In genomic region chr15:98475382-98475781, GRCm38 (mm10) we compare ENCODE assay signal across 10 mouse cellular contexts. TPM values are rescaled to one million over a fixed set of nuclear protein-coding genes. Genes with fewer than 3 reads are reported as not detected.
DNase-seq lines count a peak whose midpoint lies in the region; ATAC-seq and TF ChIP-seq lines count a peak whose summit lies in the region.
"Had no signal": no experiment of that assay in that cellular context is flagged by ENCODE, and none has a peak within 500 bp of the region (broad histone marks: within the 10 kb centered on the region; RNA-seq: fewer than 3 reads in every experiment).

No protein-coding gene starts in this region.

- TF ChIP-seq EP300 in liver, embryonic 14.5 days (IDR thresholded peaks at IDR 0.05; ENCODE audit: low read depth), result no peak

- no peak overlapping the region for H3K4me2 ChIP-seq in liver, embryonic 11.5 days
- H3K4me2 ChIP-seq in liver, embryonic 14.5 days (ENCODE audit: low read depth), result no peak overlapping the region

- no peak overlapping the region for H3K4me3 ChIP-seq in liver, embryonic 11.5 days (ENCODE audit: low read depth, low read length)
- H3K4me3 ChIP-seq in liver, embryonic 14.5 days (ENCODE audit: insufficient read depth in 1 of 2, low read depth in 2 of 2, low read length in 2 of 2), result no peak overlapping the region
- H3K4me3 ChIP-seq in spleen, adult 2 months (ENCODE audit: extremely low read depth, insufficient read depth, insufficient read length), result no peak overlapping the region

- no peaks in the 10 kb centered on the region for H3K4me1 ChIP-seq in liver, embryonic 11.5 days (replicated peaks; ENCODE audit: control insufficient read depth, insufficient read depth, low read length)
- no peaks in the 10 kb centered on the region for H3K4me1 ChIP-seq in liver, embryonic 14.5 days (replicated peaks; ENCODE audit: control insufficient read depth in 2 of 2, insufficient read depth in 2 of 2, low read length in 1 of 2)
- H3K4me1 ChIP-seq in spleen, adult 2 months (ENCODE audit: control insufficient read depth, insufficient read depth, insufficient read length), result no peaks in the 10 kb centered on the region; the same call in 1 of the 2 replicates

- no peaks in the 10 kb centered on the region for H3K9me3 ChIP-seq in liver, embryonic 11.5 days (ENCODE audit: control insufficient read depth, low read length)
- H3K9me3 ChIP-seq in liver, embryonic 14.5 days (ENCODE audit: control insufficient read depth, low read length), result no peaks in the 10 kb centered on the region

- WGBS in liver, embryonic 11.5 days, result 49% methylated on average over 10 of the region's 10 CpGs
- WGBS in liver, embryonic 14.5 days (ENCODE audit: insufficient replicate concordance), result 40% methylated on average over 10 of the region's 10 CpGs
- WGBS in spleen, adult 2 months, result 48% methylated on average over 10 of the region's 10 CpGs

- H3K27me3 ChIP-seq in liver, embryonic 11.5 days (replicated peaks; ENCODE audit: control insufficient read depth, insufficient read depth, low read length), result 0 out of 2 replicates have a peak, but pooled peaks cover 5% of the 10 kb centered on the region
- no peaks in the 10 kb centered on the region for H3K27me3 ChIP-seq in liver, embryonic 14.5 days (ENCODE audit: control insufficient read depth, insufficient read depth, low read length)
- H3K27me3 ChIP-seq in spleen, adult 2 months (ENCODE audit: control insufficient read depth, insufficient read depth, low read length), result no peaks in the 10 kb centered on the region

- no peak overlapping the region for H3K9ac ChIP-seq in liver, embryonic 11.5 days (ENCODE audit: low read depth, low read length)
- no peak overlapping the region for H3K9ac ChIP-seq in liver, embryonic 14.5 days (replicated peaks)

- no peak for TF ChIP-seq POLR2A in spleen, adult 2 months (IDR thresholded peaks at IDR 0.05; ENCODE audit: low read depth, low read length)

- H3K36me3 ChIP-seq in liver, embryonic 11.5 days (ENCODE audit: control insufficient read depth, insufficient read depth, low read length), result no peaks in the 10 kb centered on the region
- H3K36me3 ChIP-seq in liver, embryonic 14.5 days (replicated peaks; ENCODE audit: control insufficient read depth, insufficient read depth, low read depth), result no peaks in the 10 kb centered on the region
- no peaks in the 10 kb centered on the region for H3K36me3 ChIP-seq in spleen, adult 2 months (ENCODE audit: control insufficient read depth, insufficient read depth, low read length)

- peak; percentile 67 for DNase-seq in CD4-positive, CD25-positive, alpha-beta regulatory T cell, adult 2 months (ENCODE audit: low read depth, low spot score)
- peak; percentile 38 for DNase-seq in liver
- no peak for DNase-seq in liver, embryonic 11.5 days (ENCODE audit: low spot score)
- peak; percentile 7 for DNase-seq in adrenal gland, adult 8-10 months
- DNase-seq in embryo, embryonic 10.5 days (ENCODE audit: low spot score), result peak; percentile 68
- peak in 1 of 3 experiments; percentile 14 for DNase-seq in liver, embryonic 14.5 days (ENCODE audit: low read depth in 3 of 3, low spot score in 3 of 3)
- peak in 1 of 2 experiments; percentile 61 for DNase-seq in spleen, adult 2 months (ENCODE audit: low read depth in 1 of 2, low spot score in 2 of 2)

- TF ChIP-seq CTCF in liver, embryonic 14.5 days (IDR thresholded peaks at IDR 0.05; ENCODE audit: low read depth), result peak; percentile 72
- TF ChIP-seq CTCF in spleen, adult 2 months (IDR thresholded peaks at IDR 0.05; ENCODE audit: extremely low read depth, insufficient read depth, insufficient read length, insufficient replicate concordance), result peak; percentile 35; the same call in 1 of the 2 replicates

- no peak for ATAC-seq in CD4-positive, CD25-positive, alpha-beta regulatory T cell, adult 4 months
- no peak for ATAC-seq in liver, embryonic 11.5 days (replicated peaks; ENCODE audit: low FRiP score)
- ATAC-seq in liver, embryonic 14.5 days (ENCODE audit: insufficient read depth), result no peak

- H3K27ac ChIP-seq in liver, embryonic 11.5 days (ENCODE audit: low read depth, low read length), result no peak overlapping the region
- H3K27ac ChIP-seq in liver, embryonic 14.5 days, result no peak overlapping the region
- no peak overlapping the region for H3K27ac ChIP-seq in spleen, adult 2 months (ENCODE audit: insufficient read depth, low read length)

RNA-seq across cellular contexts. Expression of gene OR5BS1P, which starts 5.7 kb away (rescaled TPM):
- polyA plus RNA-seq in CD4-positive, CD25-positive, alpha-beta regulatory T cell, adult 4 months (2017; shearing (Covaris generic)), result not detected
- not detected in 2 replicates for polyA plus RNA-seq in liver, embryonic 11.5 days (2014; fragmentation: Nextera tagmentation; extraction: Ambion mirVana)
- total RNA-seq in adrenal gland, adult 8-10 months (2022), result not detected
- not detected in 2 replicates for polyA plus RNA-seq in liver, embryonic 14.5 days (2012; rRNA removed)
- not detected in 2 replicates for polyA plus RNA-seq in liver, embryonic 14.5 days (2014; fragmentation: Nextera tagmentation; extraction: Ambion mirVana)
- polyA plus RNA-seq in spleen, adult 2 months (2012; rRNA removed), result not detected in 2 replicates
- total RNA-seq: gastrocnemius, postnatal 4 days had no signal
- polyA plus RNA-seq: liver, embryonic 16.5 days had no signal

RNA-seq across cellular contexts. Expression of gene Lalba, which starts 7.1 kb away (rescaled TPM):
- under 1 TPM in 1 of 2 experiments, not detected in 1; 0.56 TPM for polyA plus RNA-seq in CD4-positive, CD25-positive, alpha-beta regulatory T cell, adult 4 months (2017; shearing (Covaris generic))
- polyA plus RNA-seq in liver, embryonic 11.5 days (2014; fragmentation: Nextera tagmentation; extraction: Ambion mirVana), result not detected in 2 replicates
- not detected for total RNA-seq in adrenal gland, adult 8-10 months (2022)
- polyA plus RNA-seq in liver, embryonic 14.5 days (2012; rRNA removed), result not detected in 2 replicates
- not detected in 2 replicates for polyA plus RNA-seq in liver, embryonic 14.5 days (2014; fragmentation: Nextera tagmentation; extraction: Ambion mirVana)
- polyA plus RNA-seq in spleen, adult 2 months (2012; rRNA removed), result not detected in 2 replicates
- total RNA-seq: gastrocnemius, postnatal 4 days had no signal
- polyA plus RNA-seq: liver, embryonic 16.5 days had no signal

RNA-seq across cellular contexts. Expression of gene Olfr279, which starts 16.8 kb away (rescaled TPM):
- polyA plus RNA-seq in CD4-positive, CD25-positive, alpha-beta regulatory T cell, adult 4 months (2017; shearing (Covaris generic)), result not detected
- not detected in 2 replicates for polyA plus RNA-seq in liver, embryonic 11.5 days (2014; fragmentation: Nextera tagmentation; extraction: Ambion mirVana)
- not detected for total RNA-seq in adrenal gland, adult 8-10 months (2022)
- not detected in 2 replicates for polyA plus RNA-seq in liver, embryonic 14.5 days (2012; rRNA removed)
- polyA plus RNA-seq in liver, embryonic 14.5 days (2014; fragmentation: Nextera tagmentation; extraction: Ambion mirVana), result not detected in 2 replicates
- not detected in 2 replicates for polyA plus RNA-seq in spleen, adult 2 months (2012; rRNA removed)
- total RNA-seq: gastrocnemius, postnatal 4 days had no signal
- polyA plus RNA-seq: liver, embryonic 16.5 days had no signal

RNA-seq across cellular contexts. Expression of gene Olfr281, which starts 23.0 kb away (rescaled TPM):
- not detected for polyA plus RNA-seq in CD4-positive, CD25-positive, alpha-beta regulatory T cell, adult 4 months (2017; shearing (Covaris generic))
- polyA plus RNA-seq in liver, embryonic 11.5 days (2014; fragmentation: Nextera tagmentation; extraction: Ambion mirVana), result not detected in 2 replicates
- not detected for total RNA-seq in adrenal gland, adult 8-10 months (2022)
- polyA plus RNA-seq in liver, embryonic 14.5 days (2012; rRNA removed), result not detected in 2 replicates
- polyA plus RNA-seq in liver, embryonic 14.5 days (2014; fragmentation: Nextera tagmentation; extraction: Ambion mirVana), result not detected in 2 replicates
- polyA plus RNA-seq in spleen, adult 2 months (2012; rRNA removed), result not detected in 2 replicates
- total RNA-seq: gastrocnemius, postnatal 4 days had no signal
- polyA plus RNA-seq: liver, embryonic 16.5 days had no signal

RNA-seq across cellular contexts. Expression of gene Olfr282, which starts 44.4 kb away (rescaled TPM):
- polyA plus RNA-seq in CD4-positive, CD25-positive, alpha-beta regulatory T cell, adult 4 months (2017; shearing (Covaris generic)), result not detected
- not detected in 2 replicates for polyA plus RNA-seq in liver, embryonic 11.5 days (2014; fragmentation: Nextera tagmentation; extraction: Ambion mirVana)
- not detected for total RNA-seq in adrenal gland, adult 8-10 months (2022)
- polyA plus RNA-seq in liver, embryonic 14.5 days (2012; rRNA removed), result not detected in 2 replicates
- polyA plus RNA-seq in liver, embryonic 14.5 days (2014; fragmentation: Nextera tagmentation; extraction: Ambion mirVana), result not detected in 2 replicates
- not detected in 2 replicates for polyA plus RNA-seq in spleen, adult 2 months (2012; rRNA removed)
- total RNA-seq: gastrocnemius, postnatal 4 days had no signal
- polyA plus RNA-seq: liver, embryonic 16.5 days had no signal
